Mouse (Mus musculus) kidney, adult 2 months (tissue): ENCODE measurements around the gene Zbtb20.

ENCODE experiments used
- CTCF ChIP-seq: fragments of 200-500 bp; conservative IDR thresholded peaks from 2 replicates; pipeline ENCODE4 v1.5.1; 2011; ENCODE audit warnings: low read depth, mild to moderate bottlenecking, control low read depth, low read length, moderate library complexity, mixed read lengths; ENCODE audit not compliant: insufficient read depth, insufficient read length
- POLR2A ChIP-seq: fragments of 200-500 bp; IDR thresholded peaks from one replicate; pipeline ENCODE4 v1.6.1; 2011; ENCODE audit warnings: low read depth, low read length, control low read depth

- no peak for TF ChIP-seq POLR2A
- TF ChIP-seq CTCF: no peak
Observed at GRCm38 (mm10) chr16:43653288-43653687, 777.6 kb downstream of the Zbtb20 start.
